Mouse (Mus musculus): ENCODE results near the gene Preb. TPM values are rescaled to one million over a fixed set of nuclear protein-coding genes. Genes with fewer than 3 reads are reported as not detected.

Preb gene
- total RNA-seq, 2 experiments from 2014 or later = 77.5 to 90.5 TPM

- DNase-seq = no peak
- intact Hi-C loops (cut with DNase I; ENCODE audit: low total_unique reads) = no loop called here
These were observed 835 bp downstream of the Preb start for GRCm38 (mm10) chr5:30959198-30959854.

- DNase-seq = no peak
- intact Hi-C loops (cut with DNase I; ENCODE audit: low total_unique reads) = no loop called here
These were observed 2.3 kb downstream of the Preb start for GRCm38 (mm10) chr5:30957891-30958290.

GRCm38 (mm10) chr5:30955751-30956150, 4.4 kb downstream of the Preb start:
- no peak for DNase-seq
- intact Hi-C loops (cut with DNase I; ENCODE audit: low total_unique reads) = no loop called here

- intact Hi-C loops (cut with DNase I; ENCODE audit: low total_unique reads) = no loop called here
- no peak for DNase-seq
These were observed 5.6 kb downstream of the Preb start for GRCm38 (mm10) chr5:30954556-30954955.

GRCm38 (mm10) chr5:30954065-30954464, 6.1 kb downstream of the Preb start:
- no peak for DNase-seq
- intact Hi-C loops (cut with DNase I; ENCODE audit: low total_unique reads) = no loop called here

- intact Hi-C loops (cut with DNase I; ENCODE audit: low total_unique reads) = no loop called here
- no peak for DNase-seq
These were observed 7.6 kb downstream of the Preb start for GRCm38 (mm10) chr5:30952551-30952950.

GRCm38 (mm10) chr5:30951706-30952105, 8.5 kb downstream of the Preb start:
- intact Hi-C loops (cut with DNase I; ENCODE audit: low total_unique reads) = no loop called here
- DNase-seq = no peak

GRCm38 (mm10) chr5:30950922-30951321, 9.2 kb downstream of the Preb start:
- intact Hi-C loops (cut with DNase I; ENCODE audit: low total_unique reads) = no loop called here
- DNase-seq = no peak

GRCm38 (mm10) chr5:30950451-30950850, 9.7 kb downstream of the Preb start:
- intact Hi-C loops (cut with DNase I; ENCODE audit: low total_unique reads) = no loop called here
- no peak for DNase-seq

GRCm38 (mm10) chr5:30949654-30950326, 10.4 kb downstream of the Preb start:
- intact Hi-C loops (cut with DNase I; ENCODE audit: low total_unique reads) = no loop called here
- DNase-seq = peak; percentile 93

GRCm38 (mm10) chr5:30948620-30949019, 11.5 kb downstream of the Preb start:
- intact Hi-C loops (cut with DNase I; ENCODE audit: low total_unique reads) = no loop called here

GRCm38 (mm10) chr5:30944956-30945781, 15.0 kb downstream of the Preb start, which contains the start of gene Cgref1:
Cgref1 (minus strand) TSS chr5:30945591.
- peak; percentile 66 for DNase-seq
- intact Hi-C loops (cut with DNase I; ENCODE audit: low total_unique reads) = no loop called here

More at GRCm38 (mm10) chr5:30948620-30949019, 11.5 kb downstream of the Preb start:
- no peak for DNase-seq

GRCm38 (mm10) chr5:30944344-30944743, 15.8 kb downstream of the Preb start:
- intact Hi-C loops (cut with DNase I; ENCODE audit: low total_unique reads) = no loop called here

GRCm38 (mm10) chr5:30943004-30943403, 17.2 kb downstream of the Preb start:
- intact Hi-C loops (cut with DNase I; ENCODE audit: low total_unique reads) = no loop called here

More at GRCm38 (mm10) chr5:30944344-30944743, 15.8 kb downstream of the Preb start:
- no peak for DNase-seq

GRCm38 (mm10) chr5:30934725-30935461, 25.3 kb downstream of the Preb start:
- DNase-seq = no peak
- intact Hi-C loops (cut with DNase I; ENCODE audit: low total_unique reads) = no loop called here

More at GRCm38 (mm10) chr5:30943004-30943403, 17.2 kb downstream of the Preb start:
- no peak for DNase-seq

- intact Hi-C loops (cut with DNase I; ENCODE audit: low total_unique reads) = no loop called here
- no peak for DNase-seq
These were observed 26.5 kb downstream of the Preb start for GRCm38 (mm10) chr5:30933705-30934104.

GRCm38 (mm10) chr5:30931378-30931777, 28.8 kb downstream of the Preb start:
- intact Hi-C loops (cut with DNase I; ENCODE audit: low total_unique reads) = no loop called here
- DNase-seq = peak; percentile 62

GRCm38 (mm10) chr5:30930846-30931245, 29.3 kb downstream of the Preb start:
- no peak for DNase-seq
- intact Hi-C loops (cut with DNase I; ENCODE audit: low total_unique reads) = no loop called here

- peak; percentile 77 for DNase-seq
- intact Hi-C loops (cut with DNase I; ENCODE audit: low total_unique reads) = no loop called here
These were observed 30.0 kb downstream of the Preb start for GRCm38 (mm10) chr5:30930121-30930520.
